Mouse (Mus musculus) testis, adult 2 months (tissue): ENCODE data around the gene Gprc5c. TPM values are rescaled to one million over a fixed set of nuclear protein-coding genes. Genes with fewer than 3 reads are reported as not detected.

Experiments
- H3K27ac ChIP-seq: fragments of 200-500 bp; 2 replicates; pipeline ENCODE4 v1.5.1; 2012; ENCODE audit warnings: low read depth, low read length; ENCODE audit not compliant: control insufficient read depth, insufficient read depth
- H3K27me3 ChIP-seq: fragments of 200-500 bp; 2 replicates; pipeline ENCODE4 v1.6.1; 2012; ENCODE audit warnings: mild to moderate bottlenecking, low read length, moderate library complexity; ENCODE audit not compliant: control insufficient read depth, insufficient read depth
- H3K36me3 ChIP-seq: fragments of 200-500 bp; 2 replicates; pipeline ENCODE4 v1.6.1; 2012; ENCODE audit warnings: mild to moderate bottlenecking, low read length; ENCODE audit not compliant: control insufficient read depth, insufficient read depth
- H3K4me1 ChIP-seq: fragments of 200-500 bp; 2 replicates; pipeline ENCODE4 v1.6.1; 2012; ENCODE audit warnings: low read length; ENCODE audit not compliant: control insufficient read depth, insufficient read depth
- H3K4me3 ChIP-seq: fragments of 200-500 bp; 2 replicates; pipeline ENCODE4 v1.5.1; 2012; ENCODE audit warnings: low read depth, mild to moderate bottlenecking, low read length, moderate library complexity, mixed read lengths; ENCODE audit not compliant: control insufficient read depth
- CTCF ChIP-seq: fragments of 200-500 bp; IDR thresholded peaks from 2 replicates; pipeline ENCODE4 v1.5.1; 2012; ENCODE audit warnings: low read depth, mild to moderate bottlenecking, inconsistent platforms, low read length, moderate library complexity; ENCODE audit not compliant: control insufficient read depth, insufficient read depth, insufficient replicate concordance
- POLR2A ChIP-seq: fragments of 200-500 bp; IDR thresholded peaks from 2 replicates; pipeline ENCODE4 v1.6.1; 2012; ENCODE audit warnings: low read depth, mild to moderate bottlenecking, inconsistent platforms, low read length, moderate library complexity; ENCODE audit not compliant: control insufficient read depth
- polyA plus RNA-seq: library from polyadenylated mRNA; depleted of rRNA; stranded (reverse); fragments of >200 nt; gene quantifications from 2 replicates; pipeline ENCODE4 v1.2.3, GENCODE M21; 2012

The Gprc5c gene
- polyA plus RNA-seq, 1 experiment = 0.36 TPM

DNA sequence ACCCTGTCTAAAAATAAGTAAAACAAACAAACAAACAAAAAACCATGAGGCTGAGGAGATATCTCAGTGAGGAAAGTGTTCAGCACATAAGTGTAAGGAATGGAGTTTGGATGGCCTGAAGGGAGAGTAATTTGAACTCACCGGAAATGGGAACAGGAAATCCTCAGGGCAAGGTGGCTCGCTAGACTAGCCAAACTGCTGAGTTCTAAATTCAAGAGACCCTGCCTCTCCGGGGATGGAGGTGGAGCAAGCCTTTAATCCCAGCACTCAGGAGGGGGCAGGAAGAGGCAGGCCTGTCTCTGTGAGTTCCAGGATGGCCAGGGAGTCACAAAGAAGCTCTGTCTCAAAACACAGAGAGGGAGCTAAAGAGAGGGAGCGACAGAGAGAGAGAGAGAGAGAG, 40.6 kb upstream of the Gprc5c start:
- Histone ChIP-seq H3K27me3 (no peaks in the 10 kb centered on the region), H3K4me3 (no peak overlapping the region), H3K27ac (no peak overlapping the region), H3K4me1 (no peaks in the 10 kb centered on the region), H3K36me3 (no peaks in the 10 kb centered on the region)
- TF ChIP-seq POLR2A = no peak
- TF ChIP-seq CTCF = no peak

DNA sequence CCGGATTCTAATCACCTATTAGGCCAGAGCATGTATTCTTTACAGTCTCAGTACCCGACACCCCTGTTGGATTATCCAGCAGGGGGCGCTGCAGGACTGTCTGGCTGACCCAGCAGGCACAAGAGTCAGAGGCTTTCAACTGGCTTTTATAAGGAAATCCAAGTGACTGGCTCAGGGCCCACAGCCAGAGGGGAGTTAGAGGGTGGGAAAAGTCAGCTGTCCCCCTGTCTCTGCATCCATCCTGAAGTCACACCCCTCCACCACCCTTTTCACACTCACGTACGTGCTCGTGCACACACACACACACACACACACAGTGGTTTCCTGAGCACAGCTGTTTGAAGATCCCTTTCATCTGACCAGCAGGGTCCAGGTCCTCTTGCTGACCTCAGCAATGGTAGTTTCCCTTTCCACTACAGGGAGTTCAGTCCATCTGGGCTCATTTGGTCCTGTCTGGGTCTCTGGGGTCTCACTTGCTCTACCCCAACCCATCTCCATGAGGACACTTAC, 38.2 kb upstream of the Gprc5c start:
- TF ChIP-seq POLR2A (no peak), CTCF (peak; percentile 75)
- no peaks in the 10 kb centered on the region for H3K4me1 ChIP-seq
- H3K27ac ChIP-seq = no peak overlapping the region

DNA sequence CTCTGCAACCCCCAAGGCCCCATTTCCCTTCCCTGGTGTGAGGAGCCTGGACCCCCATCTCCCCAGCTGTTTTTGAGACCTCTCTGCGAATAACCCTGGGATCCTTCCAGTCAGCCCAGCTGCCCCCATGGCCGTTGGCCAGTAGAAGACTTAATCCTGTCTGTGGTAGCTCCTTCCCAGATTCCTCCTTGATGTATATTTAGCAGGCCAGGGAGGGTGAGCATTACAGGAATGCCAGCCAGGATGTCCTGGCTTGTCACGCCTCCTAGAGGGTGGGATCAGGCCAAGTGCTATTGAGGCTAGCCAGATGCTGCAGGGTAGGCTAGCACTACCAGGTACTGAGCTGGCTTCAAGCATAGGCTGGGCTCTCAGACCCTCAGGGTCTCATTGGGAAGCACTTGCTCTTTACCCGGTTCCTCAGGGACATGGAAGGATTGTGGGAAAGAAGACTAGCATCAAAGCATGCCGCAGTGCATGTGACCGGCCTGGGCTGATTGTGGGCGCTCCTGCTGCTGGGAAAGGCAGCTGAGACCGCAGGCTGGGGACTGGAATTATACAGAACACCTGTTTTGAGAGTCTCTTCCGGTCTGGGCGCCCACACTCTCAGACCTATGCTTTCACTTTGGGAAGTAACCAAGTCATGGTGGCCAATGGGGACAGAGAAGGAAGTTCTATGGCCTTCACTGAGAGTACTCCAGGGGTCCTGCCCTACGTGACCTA, 35.9 kb upstream of the Gprc5c start:
- no peaks in the 10 kb centered on the region for H3K4me1 ChIP-seq
- H3K36me3 ChIP-seq = no peaks in the 10 kb centered on the region
- H3K27me3 ChIP-seq = no peaks in the 10 kb centered on the region
- H3K27ac ChIP-seq = no peak overlapping the region
- no peak overlapping the region for H3K4me3 ChIP-seq
- TF ChIP-seq CTCF (no peak), POLR2A (no peak)

More for the DNA sequence above, 38.2 kb upstream of the Gprc5c start:
- Histone ChIP-seq H3K4me3 (no peak overlapping the region), H3K27me3 (no peaks in the 10 kb centered on the region), H3K36me3 (no peaks in the 10 kb centered on the region)

DNA sequence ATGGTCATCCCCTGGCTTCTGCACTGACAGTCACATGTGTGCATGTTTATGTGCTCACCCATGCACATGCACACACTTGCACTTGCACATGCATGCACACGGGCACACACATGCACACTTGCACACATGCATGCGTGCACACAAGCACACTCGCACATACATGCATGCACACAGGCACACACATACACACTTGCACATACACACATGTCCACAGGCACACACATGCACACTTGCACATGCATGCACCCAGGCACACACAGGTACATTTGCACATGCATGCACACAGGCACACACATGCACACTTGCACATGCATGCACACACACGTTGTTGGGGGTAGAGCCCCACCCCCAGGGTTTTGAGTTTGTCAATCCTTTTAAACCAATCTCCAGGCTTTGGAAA, 34.0 kb upstream of the Gprc5c start:
- Histone ChIP-seq H3K27me3 (no peaks in the 10 kb centered on the region), H3K4me3 (no peak overlapping the region), H3K4me1 (no peaks in the 10 kb centered on the region), H3K27ac (no peak overlapping the region), H3K36me3 (no peaks in the 10 kb centered on the region)
- peak; percentile 10; the same call in 1 of the 2 replicates for TF ChIP-seq CTCF
- TF ChIP-seq POLR2A = no peak

DNA sequence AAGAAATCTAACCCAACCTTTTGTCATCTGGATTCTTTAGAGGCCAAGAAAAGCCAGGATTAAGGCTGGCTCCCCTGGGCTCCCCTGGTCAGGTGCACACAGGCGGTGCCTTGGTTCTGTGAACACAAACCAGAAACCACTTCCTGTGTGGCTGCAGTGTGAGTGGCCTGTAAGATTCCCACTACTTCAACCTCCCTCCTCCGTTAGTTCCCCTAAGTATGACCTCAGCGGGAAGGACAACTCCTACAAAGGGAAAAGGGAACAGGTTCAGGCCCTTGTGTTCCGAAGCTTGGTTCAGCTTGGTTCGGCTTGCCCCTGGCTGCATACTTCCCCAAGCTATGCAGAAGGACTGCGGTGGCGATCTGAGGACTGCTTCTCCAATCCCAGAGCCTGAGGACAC, 32.8 kb upstream of the Gprc5c start:
- no peaks in the 10 kb centered on the region for H3K4me1 ChIP-seq
- H3K4me3 ChIP-seq = no peak overlapping the region
- TF ChIP-seq POLR2A (no peak), CTCF (no peak)

DNA sequence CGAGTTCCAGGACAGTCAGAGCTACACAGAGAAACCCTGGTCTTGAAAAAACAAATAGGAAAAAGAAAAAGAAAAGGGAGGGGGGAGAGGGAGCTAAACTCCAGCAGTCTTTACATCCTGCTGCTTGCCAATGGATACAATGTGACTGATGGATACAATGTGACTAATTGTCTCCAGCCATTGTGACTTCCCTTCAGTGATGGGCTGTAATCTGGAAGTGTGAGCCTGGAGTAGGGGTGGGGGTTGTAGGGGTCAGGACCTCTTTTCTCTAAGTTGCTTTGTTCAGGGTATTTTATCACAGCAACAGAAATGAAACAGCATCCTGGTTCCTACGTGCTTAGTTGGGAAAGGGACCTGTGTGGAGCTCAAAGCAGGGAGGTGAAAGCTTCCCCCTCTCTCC, 31.8 kb upstream of the Gprc5c start:
- TF ChIP-seq POLR2A (no peak), CTCF (no peak)
- no peak overlapping the region for H3K4me3 ChIP-seq
- H3K27ac ChIP-seq = no peak overlapping the region
- H3K27me3 ChIP-seq = no peaks in the 10 kb centered on the region
- H3K36me3 ChIP-seq = no peaks in the 10 kb centered on the region
- H3K4me1 ChIP-seq = no peaks in the 10 kb centered on the region

More for the DNA sequence above, 32.8 kb upstream of the Gprc5c start:
- Histone ChIP-seq H3K36me3 (no peaks in the 10 kb centered on the region), H3K27ac (no peak overlapping the region), H3K27me3 (no peaks in the 10 kb centered on the region)

DNA sequence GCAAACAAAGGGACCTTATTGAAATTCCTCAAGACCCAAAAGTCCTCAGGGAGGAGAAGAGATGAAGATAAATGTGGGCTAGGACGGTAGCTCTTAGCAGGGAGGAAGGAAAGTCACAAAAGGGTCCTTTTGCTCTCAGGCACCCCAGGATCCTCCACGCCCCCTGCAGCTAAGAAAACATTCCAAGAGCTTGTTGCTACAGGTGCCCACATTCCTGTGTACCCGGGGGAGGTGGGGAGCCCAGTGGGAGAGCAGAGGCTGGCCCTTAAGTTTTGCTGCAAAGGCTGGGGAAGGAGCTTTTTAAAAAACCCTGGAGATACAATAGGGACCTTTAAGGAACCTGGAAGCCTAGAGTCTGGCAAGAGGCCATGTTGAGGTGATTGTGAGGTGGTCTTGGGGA, 30.5 kb upstream of the Gprc5c start:
- Histone ChIP-seq H3K4me1 (no peaks in the 10 kb centered on the region), H3K36me3 (no peaks in the 10 kb centered on the region), H3K27ac (no peak overlapping the region), H3K27me3 (no peaks in the 10 kb centered on the region), H3K4me3 (no peak overlapping the region)
- no peak for TF ChIP-seq CTCF
- TF ChIP-seq POLR2A = no peak

DNA sequence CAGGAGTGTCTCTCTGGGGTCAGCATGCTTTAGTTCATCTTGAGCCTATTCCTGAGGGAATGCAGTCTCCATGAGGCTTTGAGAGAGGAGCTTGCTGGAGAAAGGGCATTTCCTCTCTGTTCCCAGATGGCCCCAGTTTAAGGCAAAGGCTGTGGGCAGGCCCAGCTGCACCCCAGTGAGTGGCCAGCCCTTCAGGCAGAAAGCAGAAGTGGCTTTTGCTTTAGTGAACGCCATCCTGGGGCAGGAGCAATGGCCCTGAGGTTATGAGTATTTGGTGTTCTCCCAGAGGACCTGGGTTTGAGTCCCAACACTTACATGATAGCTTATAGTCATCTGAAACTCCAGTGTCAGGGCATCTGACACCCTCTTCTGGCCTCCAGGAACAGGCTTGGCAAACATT, 29.6 kb upstream of the Gprc5c start:
- Histone ChIP-seq H3K27me3 (no peaks in the 10 kb centered on the region), H3K4me3 (no peak overlapping the region), H3K36me3 (no peaks in the 10 kb centered on the region), H3K27ac (no peak overlapping the region), H3K4me1 (no peaks in the 10 kb centered on the region)
- TF ChIP-seq POLR2A = no peak
